Mouse (Mus musculus) heart, embryonic 15.5 days (tissue): ENCODE data around the gene Glyr1. TPM values are rescaled to one million over a fixed set of nuclear protein-coding genes. Genes with fewer than 3 reads are reported as not detected.
A peak's percentile ranks its signal among the peaks of the same experiment; 100 is the strongest.

Experiments used
- ATAC-seq: fragments of 200-750 bp; cut with Nextera tagmentation; replicated peaks from 2 replicates; pipeline ENCODE4 v1.8.0; 2017; ENCODE audit warnings: low read depth, moderate TSS enrichment; ENCODE audit not compliant: insufficient number of reproducible peaks, insufficient read depth, low FRiP score
- H3K27ac ChIP-seq: fragments of 300-500 bp; sonication (generic); 2 replicates; pipeline ENCODE4 v1.5.1; 2015; ENCODE audit warnings: mild to moderate bottlenecking, inconsistent platforms
- H3K27me3 ChIP-seq: fragments of 300-500 bp; sonication (generic); 2 replicates; pipeline ENCODE4 v1.6.1; 2015; ENCODE audit warnings: inconsistent platforms
- H3K36me3 ChIP-seq: fragments of 300-500 bp; sonication (generic); 2 replicates; pipeline ENCODE4 v1.6.1; 2015; ENCODE audit warnings: mild to moderate bottlenecking, inconsistent platforms
- H3K4me1 ChIP-seq: fragments of 300-500 bp; sonication (generic); replicated peaks from 2 replicates; pipeline ENCODE4 v1.6.1; 2015; ENCODE audit warnings: inconsistent platforms
- H3K4me2 ChIP-seq: fragments of 300-500 bp; sonication (generic); 2 replicates; pipeline ENCODE4 v1.6.1; 2015; ENCODE audit warnings: inconsistent platforms, mild to moderate bottlenecking, moderate library complexity
- H3K4me3 ChIP-seq: fragments of 300-500 bp; sonication (generic); 2 replicates; pipeline ENCODE4 v1.5.1; 2015; ENCODE audit warnings: mild to moderate bottlenecking, inconsistent platforms
- H3K9ac ChIP-seq: fragments of 300-500 bp; sonication (generic); 2 replicates; pipeline ENCODE4 v1.6.1; 2015; ENCODE audit warnings: mild to moderate bottlenecking, inconsistent platforms
- H3K9me3 ChIP-seq: fragments of 300-500 bp; sonication (generic); replicated peaks from 2 replicates; pipeline ENCODE4 v1.6.1; 2016; ENCODE audit warnings: inconsistent platforms
- WGBS: fragments of 180-500 bp; shearing (Covaris S2); methylation state at CpG from one replicate; pipeline ENCODE4 v1.1.7; 2015; ENCODE audit warnings: mixed read lengths; 5-methylcytosine and 5-hydroxymethylcytosine counted together
- polyA plus RNA-seq: library from polyadenylated mRNA; unstranded; fragments of >200 nt; fragmentation: Nextera tagmentation; extraction: Ambion mirVana; gene quantifications from 2 replicates; pipeline ENCODE4 v1.2.1, GENCODE M21; 2015

Gene Glyr1
- 78.8 and 93.9 TPM in 2 replicates for polyA plus RNA-seq

DNA sequence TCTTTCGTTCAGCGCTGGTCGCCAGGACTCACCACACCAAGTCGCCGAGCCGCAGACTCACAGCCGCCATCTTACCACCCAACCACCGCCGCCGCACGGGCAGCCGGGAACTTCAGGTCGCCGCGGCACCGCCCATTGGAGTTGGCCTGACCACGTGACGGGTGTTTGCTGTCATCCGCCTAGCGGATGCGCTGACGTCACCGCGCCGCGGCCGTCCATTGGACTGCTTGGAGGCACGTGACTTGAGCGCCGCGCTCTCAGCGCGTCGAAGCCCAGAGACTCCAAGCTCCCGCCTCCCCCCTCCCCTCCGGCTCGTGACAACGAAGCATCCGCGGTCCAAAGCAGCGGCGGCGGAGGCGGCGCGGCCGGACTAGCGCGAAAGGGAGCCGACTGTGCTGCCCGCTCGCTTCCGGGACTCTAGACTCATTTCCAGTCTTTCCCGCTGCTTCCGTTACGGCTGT, at the start of gene Glyr1, which contains the start of gene Ubn1:
Gene Glyr1, minus strand, starts transcription at position 90 of the 461 bp plus-strand sequence.
Gene Ubn1, plus strand, starts transcription at position 284 of the 461 bp plus-strand sequence.
- Histone ChIP-seq H3K4me2 (peak within 1 kb of the TSS; percentile 89), H3K4me3 (peak within 1 kb of the TSS; percentile 71), H3K9ac (peak within 1 kb of the TSS; percentile 92), H3K27me3 (no peaks in the 10 kb centered on the region), H3K9me3 (no peaks in the 10 kb centered on the region), H3K36me3 (peaks cover 37% of the 10 kb centered on the region), H3K4me1 (peaks cover 23% of the 10 kb centered on the region), H3K27ac (peak within 1 kb of the TSS; percentile 96)
- WGBS = under 1% methylated on average over 52 of the region's 56 CpGs
- ATAC-seq = peak; percentile 98

DNA sequence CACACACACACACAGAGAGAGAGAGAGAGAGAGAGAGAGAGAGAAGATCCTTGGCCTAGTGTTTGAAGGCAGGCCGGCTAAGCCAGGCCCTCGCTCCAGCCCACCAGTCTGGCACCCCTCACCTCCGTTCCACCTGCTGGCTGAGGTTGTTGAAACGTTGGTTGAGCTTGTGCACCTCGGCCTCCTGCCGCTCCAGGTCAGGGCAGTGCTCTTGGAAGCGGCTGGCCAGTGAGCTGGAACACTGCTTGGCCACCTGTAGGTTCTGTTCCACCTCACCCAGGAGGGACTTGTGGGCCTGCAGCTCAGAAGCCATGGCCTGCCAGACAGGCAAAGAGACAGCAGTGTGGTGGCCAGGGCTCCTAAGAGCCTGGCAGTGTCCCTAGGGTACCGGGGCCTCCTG, 46.8 kb upstream of the Glyr1 start:
- H3K36me3 ChIP-seq = no peaks in the 10 kb centered on the region
- H3K9ac ChIP-seq = no peak overlapping the region
- no peak overlapping the region for H3K4me3 ChIP-seq
- no peaks in the 10 kb centered on the region for H3K4me1 ChIP-seq
- 79% methylated on average over 8 of the region's 8 CpGs for WGBS
- ATAC-seq = no peak
- no peak overlapping the region for H3K27ac ChIP-seq
- H3K9me3 ChIP-seq = no peaks in the 10 kb centered on the region
- H3K27me3 ChIP-seq = no peaks in the 10 kb centered on the region
- H3K4me2 ChIP-seq = no peak overlapping the region

DNA sequence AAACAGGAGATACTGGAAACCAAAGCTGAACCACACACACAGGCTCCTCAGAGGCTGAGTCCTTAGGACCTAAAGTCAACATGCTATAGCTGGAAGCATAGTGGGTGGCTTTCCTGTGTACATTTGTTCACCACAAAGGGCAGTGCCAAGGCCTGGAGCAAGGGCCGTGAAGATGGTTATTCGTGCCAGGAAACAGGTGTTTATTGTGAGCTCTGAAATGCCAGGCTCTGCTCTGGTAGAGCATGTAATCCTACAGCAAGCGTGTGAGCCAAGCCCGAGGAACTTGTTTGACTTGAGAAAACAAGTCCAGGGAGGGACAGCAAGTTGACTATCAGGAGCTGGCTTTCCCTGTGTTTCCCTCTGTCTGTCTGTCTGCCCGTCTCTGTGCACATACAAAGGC, 43.6 kb upstream of the Glyr1 start:
- H3K27me3 ChIP-seq = no peaks in the 10 kb centered on the region
- no peak overlapping the region for H3K4me3 ChIP-seq
- no peak overlapping the region for H3K4me2 ChIP-seq
- H3K9me3 ChIP-seq = no peaks in the 10 kb centered on the region
- WGBS = 83% methylated on average over 5 of the region's 5 CpGs
- no peak for ATAC-seq
- H3K27ac ChIP-seq = no peak overlapping the region
- peaks cover 2% of the 10 kb centered on the region; the same call in 1 of the 2 replicates for H3K36me3 ChIP-seq
- H3K4me1 ChIP-seq = peaks cover 9% of the 10 kb centered on the region; the same call in 1 of the 2 replicates
- no peak overlapping the region for H3K9ac ChIP-seq

DNA sequence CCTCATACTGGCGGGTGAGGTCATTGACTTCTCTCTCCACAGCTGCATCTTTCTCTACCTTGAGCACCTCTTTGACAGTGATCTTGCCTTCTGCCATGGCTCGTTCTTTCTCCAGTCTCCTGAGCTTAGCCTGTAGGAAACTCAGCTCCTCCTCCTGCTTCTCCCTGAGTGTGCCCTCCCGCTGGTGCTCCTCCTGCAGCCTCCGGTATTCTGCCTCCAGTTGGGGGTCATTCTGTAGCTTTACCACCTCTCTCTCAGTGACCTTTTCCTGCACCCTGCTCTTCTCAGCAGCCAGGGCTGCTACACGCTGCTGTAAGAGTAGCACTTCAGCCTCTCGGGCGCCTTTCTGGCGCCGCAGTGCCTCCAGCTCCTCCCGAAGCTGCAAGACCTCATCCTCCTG, 39.4 kb upstream of the Glyr1 start:
- Histone ChIP-seq H3K27ac (no peak overlapping the region), H3K9me3 (no peaks in the 10 kb centered on the region), H3K36me3 (peaks cover 44% of the 10 kb centered on the region), H3K4me3 (no peak overlapping the region), H3K9ac (no peak overlapping the region), H3K27me3 (no peaks in the 10 kb centered on the region), H3K4me2 (no peak overlapping the region), H3K4me1 (peaks cover 9% of the 10 kb centered on the region; the same call in 1 of the 2 replicates)
- ATAC-seq = no peak
- WGBS = 42% methylated on average over 10 of the region's 10 CpGs

DNA sequence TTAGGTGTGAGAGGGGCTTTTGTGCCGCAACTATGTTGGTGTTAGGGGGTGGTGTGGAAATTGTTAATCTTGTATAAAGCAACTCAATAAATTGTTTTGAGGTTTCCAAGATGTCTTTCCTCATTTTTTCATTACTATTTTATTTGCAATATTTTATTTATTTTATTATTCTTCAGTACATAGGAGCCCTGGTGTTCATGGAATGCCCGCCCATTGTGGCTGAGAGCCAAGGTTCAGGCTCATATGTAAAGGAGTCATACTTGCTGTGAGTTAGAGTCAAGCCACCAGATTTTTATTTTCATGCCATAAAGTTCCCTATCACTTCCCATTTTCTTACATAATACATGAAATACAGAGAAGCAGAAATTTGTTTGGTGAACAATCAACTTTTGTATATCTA, 36.5 kb upstream of the Glyr1 start:
- Histone ChIP-seq H3K4me3 (no peak overlapping the region), H3K36me3 (peaks cover 68% of the 10 kb centered on the region)
- WGBS = 91% methylated on average over 2 of the region's 2 CpGs

DNA sequence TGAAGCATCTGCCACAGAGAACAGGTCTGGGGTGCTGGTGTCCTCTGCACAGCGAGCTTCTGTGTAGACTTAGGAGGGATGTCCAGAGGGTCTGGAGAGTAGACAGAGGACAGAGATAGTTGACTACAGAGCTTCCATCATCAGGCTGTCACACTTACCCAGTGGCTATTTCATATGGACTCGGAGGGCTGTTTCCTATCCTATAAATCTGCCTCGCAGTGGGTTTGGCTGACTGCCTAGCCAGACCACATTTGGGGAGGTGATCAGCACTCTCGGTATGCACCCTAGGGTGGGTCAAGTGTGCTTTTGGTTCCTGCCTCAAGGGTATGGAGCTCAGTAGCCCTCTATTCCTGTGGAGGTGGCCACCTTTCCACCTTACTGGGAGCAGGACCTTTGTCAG, 35.5 kb upstream of the Glyr1 start:
- no peak for ATAC-seq
- H3K4me2 ChIP-seq = no peak overlapping the region

More for the DNA sequence above, 36.5 kb upstream of the Glyr1 start:
- no peak overlapping the region for H3K9ac ChIP-seq
- no peak overlapping the region for H3K4me2 ChIP-seq
- no peaks in the 10 kb centered on the region for H3K27me3 ChIP-seq
- no peaks in the 10 kb centered on the region for H3K9me3 ChIP-seq
- no peak overlapping the region for H3K27ac ChIP-seq
- no peak for ATAC-seq
- H3K4me1 ChIP-seq = peaks cover 9% of the 10 kb centered on the region; the same call in 1 of the 2 replicates

DNA sequence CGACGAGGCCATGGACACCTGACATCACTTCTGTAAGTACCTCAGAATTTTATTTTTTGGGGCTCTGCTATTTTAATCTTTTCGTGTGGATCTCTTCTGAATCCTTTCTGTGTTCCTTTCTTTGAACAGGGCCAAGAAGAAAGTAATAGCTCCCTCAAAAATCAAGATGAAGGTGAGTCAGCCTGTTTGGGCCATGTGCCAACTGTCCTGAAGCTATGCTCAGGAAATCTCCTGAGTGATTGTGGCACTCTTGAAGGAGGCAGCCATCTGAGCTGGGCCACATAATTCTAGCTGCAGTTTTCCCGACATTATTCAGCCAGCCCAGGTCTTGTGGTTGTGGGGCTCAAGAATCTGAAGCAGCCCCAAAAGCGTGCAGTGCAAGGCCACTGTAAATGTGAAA, 24.7 kb upstream of the Glyr1 start:
- no peak for ATAC-seq
- WGBS = 87% methylated on average over 5 of the region's 5 CpGs
- Histone ChIP-seq H3K27me3 (no peaks in the 10 kb centered on the region), H3K36me3 (peaks cover 85% of the 10 kb centered on the region), H3K4me2 (no peak overlapping the region), H3K9ac (no peak overlapping the region), H3K9me3 (no peaks in the 10 kb centered on the region), H3K4me1 (no peaks in the 10 kb centered on the region), H3K27ac (no peak overlapping the region), H3K4me3 (no peak overlapping the region)

More for the DNA sequence above, 35.5 kb upstream of the Glyr1 start:
- H3K9me3 ChIP-seq = no peaks in the 10 kb centered on the region
- H3K9ac ChIP-seq = no peak overlapping the region
- H3K27me3 ChIP-seq = no peaks in the 10 kb centered on the region
- no peak overlapping the region for H3K27ac ChIP-seq
- WGBS = 85% methylated on average over 4 of the region's 4 CpGs
- H3K4me3 ChIP-seq = no peak overlapping the region
- peaks cover 5% of the 10 kb centered on the region; the same call in 1 of the 2 replicates for H3K4me1 ChIP-seq
- H3K36me3 ChIP-seq = peaks cover 70% of the 10 kb centered on the region

DNA sequence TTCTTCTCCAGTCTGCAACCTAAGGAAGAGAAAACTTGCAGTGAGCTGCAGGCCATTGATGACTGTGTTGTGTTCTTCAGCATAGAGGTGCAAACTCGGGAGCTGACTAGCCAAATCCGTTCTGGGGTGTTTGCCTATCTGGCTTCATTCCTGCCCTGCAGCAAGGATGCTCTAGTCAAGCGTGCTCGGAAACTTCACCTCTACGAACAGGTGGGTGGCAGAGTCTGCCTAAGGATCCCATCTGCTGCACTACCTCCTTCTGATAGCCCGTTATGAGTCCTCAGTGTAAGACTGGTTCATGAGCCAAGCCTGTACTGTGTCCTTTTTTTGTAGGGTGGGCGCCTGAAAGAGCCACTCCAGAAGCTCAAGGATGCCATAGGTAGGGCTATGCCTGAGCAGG, 22.3 kb upstream of the Glyr1 start:
- Histone ChIP-seq H3K36me3 (peaks cover 80% of the 10 kb centered on the region), H3K27me3 (no peaks in the 10 kb centered on the region), H3K9me3 (no peaks in the 10 kb centered on the region), H3K27ac (no peak overlapping the region), H3K4me2 (no peak overlapping the region), H3K4me3 (no peak overlapping the region), H3K4me1 (no peaks in the 10 kb centered on the region), H3K9ac (no peak overlapping the region)
- WGBS = 88% methylated on average over 7 of the region's 7 CpGs
- ATAC-seq = no peak

DNA sequence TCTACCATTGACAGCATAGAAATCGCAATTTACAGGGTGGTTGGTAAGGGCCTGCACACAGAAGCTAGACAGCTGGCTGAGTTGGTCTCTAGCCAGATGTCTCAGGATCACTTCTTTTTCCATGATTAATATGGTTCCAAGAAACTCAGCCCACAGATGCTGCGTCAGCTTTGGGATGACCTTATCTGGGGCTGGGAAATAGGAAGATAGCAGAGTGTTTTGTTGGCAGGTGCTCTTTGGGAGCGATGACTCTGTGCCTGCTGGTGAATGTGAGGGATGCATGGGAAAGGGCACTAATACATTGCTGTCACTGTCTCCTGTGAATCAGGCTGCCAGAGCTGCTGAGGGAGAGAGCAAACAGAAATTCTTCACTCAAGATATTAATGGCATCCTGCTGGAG, 20.7 kb upstream of the Glyr1 start:
- Histone ChIP-seq H3K4me2 (no peak overlapping the region), H3K4me3 (no peak overlapping the region), H3K36me3 (peaks cover 75% of the 10 kb centered on the region), H3K27ac (no peak overlapping the region), H3K4me1 (no peaks in the 10 kb centered on the region), H3K9me3 (no peaks in the 10 kb centered on the region), H3K27me3 (no peaks in the 10 kb centered on the region), H3K9ac (no peak overlapping the region)
- 66% methylated on average over 3 of the region's 3 CpGs for WGBS
- ATAC-seq = no peak

DNA sequence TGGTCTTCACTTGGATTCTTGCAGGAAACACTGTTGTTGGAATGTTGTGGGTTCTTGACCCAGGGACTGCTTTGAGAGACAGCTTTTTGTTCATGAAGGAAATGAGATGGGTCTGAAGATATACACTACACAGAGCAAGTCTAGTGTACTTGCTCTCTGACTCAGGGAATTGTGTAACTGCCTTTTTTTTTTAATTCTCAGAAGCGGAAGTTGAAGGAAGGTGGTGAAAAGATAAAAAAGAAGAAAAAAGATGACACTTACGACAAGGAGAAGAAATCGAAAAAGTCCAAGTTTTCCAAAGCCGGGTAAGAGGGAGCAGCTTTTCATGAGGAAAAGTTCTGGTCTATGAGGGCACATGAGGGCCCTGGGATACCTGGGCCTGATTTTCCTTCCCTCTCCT, 13.8 kb upstream of the Glyr1 start:
- 85% methylated on average over 4 of the region's 4 CpGs for WGBS
- H3K36me3 ChIP-seq = peaks cover 75% of the 10 kb centered on the region
- ATAC-seq = no peak

DNA sequence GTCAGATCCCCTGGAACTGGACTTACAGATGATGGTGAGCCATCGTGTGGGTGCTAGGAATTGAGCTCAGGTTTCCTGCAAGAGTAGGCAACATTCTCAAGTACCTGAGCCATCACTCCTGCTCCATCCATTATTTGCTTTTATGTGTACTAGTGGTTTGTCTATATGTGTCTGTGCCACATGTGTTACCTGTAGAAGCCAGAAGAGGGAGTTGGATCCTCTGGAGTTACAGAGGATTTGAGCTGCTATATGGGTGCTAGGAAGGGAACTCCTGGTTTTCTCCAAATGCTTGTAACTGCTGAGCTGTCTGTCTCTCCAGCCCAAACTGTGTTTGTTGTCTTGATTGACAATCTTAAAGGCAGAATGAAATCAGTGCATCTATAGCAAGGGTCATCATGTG, 8.5 kb upstream of the Glyr1 start:
- WGBS = 79% methylated on average over 1 of the region's 1 CpGs
- no peak overlapping the region for H3K9ac ChIP-seq
- H3K4me1 ChIP-seq = no peaks in the 10 kb centered on the region
- H3K36me3 ChIP-seq = peaks cover 69% of the 10 kb centered on the region
- no peaks in the 10 kb centered on the region for H3K27me3 ChIP-seq
- no peak overlapping the region for H3K4me2 ChIP-seq
- H3K9me3 ChIP-seq = no peaks in the 10 kb centered on the region
- H3K27ac ChIP-seq = no peak overlapping the region
- no peak for ATAC-seq
- no peak overlapping the region for H3K4me3 ChIP-seq

More for the DNA sequence above, 13.8 kb upstream of the Glyr1 start:
- H3K27me3 ChIP-seq = no peaks in the 10 kb centered on the region
- H3K9me3 ChIP-seq = no peaks in the 10 kb centered on the region
- H3K4me3 ChIP-seq = no peak overlapping the region
- H3K9ac ChIP-seq = no peak overlapping the region
- no peak overlapping the region for H3K27ac ChIP-seq
- H3K4me1 ChIP-seq = no peaks in the 10 kb centered on the region
- no peak overlapping the region for H3K4me2 ChIP-seq
